Mouse (Mus musculus) frontal cortex, postnatal 25 days (tissue): ENCODE results near the gene Ccdc33.

ENCODE experiments used
- DNase-seq, 2 experiments: peaks; one replicate each; pipeline ENCODE4 v3.0.0; 2022; ENCODE audit warnings: low spot score in 2 of 2

Gene Ccdc33

GRCm38 (mm10) chr9:58118671-58119070 lies at the start of gene Ccdc33:
Gene Ccdc33, minus strand, starts transcription at chr9:58118823.
- DNase-seq = no peak

GRCm38 (mm10) chr9:58165779-58166178 lies 47.2 kb upstream of the Ccdc33 start:
- no peak for DNase-seq

GRCm38 (mm10) chr9:58163146-58163545 lies 44.5 kb upstream of the Ccdc33 start:
- no peak for DNase-seq

GRCm38 (mm10) chr9:58162173-58162572 lies 43.5 kb upstream of the Ccdc33 start:
- no peak for DNase-seq

- no peak for DNase-seq
Observed at GRCm38 (mm10) chr9:58160315-58160714, 41.7 kb upstream of the Ccdc33 start.

DNA sequence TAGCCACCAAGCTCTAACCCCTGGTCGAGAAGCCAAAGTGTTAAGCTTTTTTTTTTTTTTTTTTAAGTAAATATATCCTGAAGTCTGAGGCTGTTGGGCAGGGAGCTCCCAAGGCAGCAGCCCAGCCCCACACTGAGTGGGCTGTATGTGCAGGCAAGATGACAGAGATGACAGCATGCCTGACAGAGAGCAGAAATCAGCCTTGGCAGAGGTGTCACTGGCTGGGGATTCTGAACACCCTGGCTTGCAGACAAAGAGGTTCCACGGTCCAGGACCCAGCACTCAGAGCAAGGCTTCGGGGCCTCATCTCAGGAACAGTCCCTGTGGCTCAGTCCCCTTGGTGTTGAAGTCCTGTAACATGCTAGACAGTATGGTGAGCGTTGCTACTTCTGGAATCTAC lies 41.2 kb upstream of the Ccdc33 start:
- DNase-seq = no peak

- no peak for DNase-seq
Observed at GRCm38 (mm10) chr9:58158541-58159311, 40.1 kb upstream of the Ccdc33 start.

DNA sequence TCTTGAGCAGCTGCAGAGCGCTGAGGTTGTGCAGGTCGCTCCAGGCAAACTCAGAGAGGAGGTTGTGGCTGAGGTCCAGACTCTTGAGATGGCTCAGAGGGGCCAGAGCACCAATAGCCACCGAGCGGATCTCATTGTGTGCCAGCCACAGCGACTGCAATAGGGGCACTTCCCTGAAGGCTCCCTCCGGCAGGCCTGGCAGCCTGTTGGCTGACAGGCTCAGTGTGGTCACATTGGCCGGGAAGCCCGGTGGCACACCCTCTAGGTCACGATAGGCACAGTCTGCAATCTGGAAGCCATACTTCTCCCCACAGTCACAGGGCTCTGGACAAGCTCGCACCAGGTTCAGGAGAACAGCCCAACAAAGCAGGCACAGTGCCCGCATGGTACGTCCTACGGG lies 39.2 kb upstream of the Ccdc33 start:
- DNase-seq = no peak

DNA sequence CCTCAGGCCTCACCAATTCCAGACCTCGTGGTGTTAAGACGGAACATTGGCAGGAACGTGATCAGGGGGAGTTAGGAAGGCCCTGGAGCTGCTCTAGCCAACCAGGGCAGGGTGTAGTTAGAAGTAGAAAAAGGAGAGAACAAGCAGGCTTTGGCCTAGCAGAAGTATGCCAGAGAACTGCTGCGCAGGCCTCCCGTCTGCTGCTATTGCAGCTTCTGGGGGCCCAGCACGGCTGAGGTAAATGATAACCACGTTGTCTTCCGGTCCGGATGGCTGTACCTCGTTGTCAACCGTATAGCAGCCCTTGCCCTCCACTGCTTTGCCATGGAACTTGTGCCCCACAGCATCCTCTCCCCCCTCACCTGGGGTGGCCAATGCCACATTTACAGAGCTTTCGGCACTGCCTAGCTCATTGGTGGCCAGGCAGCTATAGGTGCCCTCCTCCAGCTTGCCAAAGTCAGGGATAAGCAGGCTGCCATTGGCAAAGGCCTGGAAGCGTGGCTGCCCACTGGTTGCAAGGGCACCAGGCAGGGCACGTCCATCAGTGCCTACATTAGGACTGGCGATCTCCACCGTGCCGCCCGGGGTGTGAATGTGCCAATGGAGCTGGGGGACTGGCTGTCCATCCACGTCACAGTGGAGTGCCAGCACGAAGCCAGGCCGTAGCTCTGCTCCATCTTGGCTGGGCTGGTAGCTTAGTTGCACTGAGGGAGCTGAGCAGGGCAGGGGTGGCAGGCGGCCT lies 38.4 kb upstream of the Ccdc33 start:
- DNase-seq = no peak

DNA sequence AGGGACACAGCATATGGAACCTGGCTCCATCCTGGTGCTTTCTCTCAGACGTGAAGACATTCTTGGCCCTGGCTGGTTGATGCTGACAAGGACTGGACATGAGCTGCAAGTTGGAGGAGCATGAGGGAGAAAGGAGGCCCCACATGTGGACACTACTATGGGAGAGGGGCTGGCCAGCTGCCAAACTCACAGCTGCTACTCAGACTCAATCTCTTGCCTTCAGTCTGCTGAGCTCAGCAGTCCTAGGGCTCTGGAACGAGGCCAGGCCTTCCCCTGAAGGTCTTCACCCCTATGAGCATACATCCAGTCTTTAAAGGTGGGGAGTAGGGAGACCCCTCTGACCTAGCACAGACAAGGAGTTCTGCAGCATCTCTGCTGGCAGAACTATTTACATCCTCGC lies 36.7 kb upstream of the Ccdc33 start:
- no peak for DNase-seq

DNA sequence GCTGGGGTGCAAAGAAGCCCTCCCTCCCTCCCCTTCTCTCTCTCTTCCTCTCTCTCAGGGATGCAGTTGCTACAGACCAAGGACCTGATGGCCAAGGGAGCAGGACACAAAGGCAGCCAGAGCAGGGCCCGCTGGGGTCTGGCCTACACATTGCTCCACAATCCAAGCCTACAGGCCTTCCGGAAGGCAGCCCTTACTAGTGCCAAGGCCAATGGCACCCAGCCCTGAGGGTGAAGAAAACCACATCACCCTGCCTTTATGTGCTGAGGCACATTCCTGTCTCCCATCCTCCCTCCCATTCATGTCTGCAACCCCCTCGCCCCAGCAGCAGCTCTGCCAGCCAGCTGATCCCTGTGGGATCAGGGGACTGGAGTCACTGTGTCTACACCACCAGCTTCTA lies 34.5 kb upstream of the Ccdc33 start:
- DNase-seq = no peak

DNA sequence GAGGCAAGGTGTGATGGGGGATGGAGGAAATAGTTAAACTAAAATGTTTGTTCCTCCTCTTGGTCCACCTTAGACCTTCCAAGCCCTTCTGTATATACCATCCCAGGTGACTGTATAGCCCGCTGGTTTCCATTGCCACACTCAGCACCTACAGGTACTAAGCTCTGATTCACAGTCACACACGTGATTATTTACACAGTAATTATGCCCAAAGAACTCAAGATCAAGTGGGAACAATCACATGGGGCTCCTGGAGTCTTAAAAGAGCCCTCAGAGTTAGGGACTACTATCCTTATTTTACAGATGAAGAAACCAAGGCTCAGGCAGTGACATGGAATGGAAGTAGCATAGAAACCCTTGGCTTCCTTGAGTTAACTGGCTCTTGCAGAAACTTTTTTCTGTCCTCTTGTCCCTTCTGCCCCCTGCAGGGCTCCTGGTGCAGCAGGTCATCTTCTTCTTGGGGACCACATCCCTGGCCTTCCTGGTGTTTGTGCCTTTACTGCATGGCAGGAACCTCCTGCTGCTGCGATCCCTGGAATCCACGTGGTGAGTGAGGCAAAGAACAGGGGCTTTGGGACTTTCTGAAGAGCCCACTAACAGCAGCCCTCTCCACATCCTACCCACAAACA lies 32.2 kb upstream of the Ccdc33 start:
- no peak for DNase-seq

GRCm38 (mm10) chr9:58148806-58149205 lies 30.2 kb upstream of the Ccdc33 start:
- DNase-seq = no peak

- DNase-seq = no peak
Observed at GRCm38 (mm10) chr9:58145417-58145816, 26.8 kb upstream of the Ccdc33 start.

GRCm38 (mm10) chr9:58144664-58145063 lies 26.0 kb upstream of the Ccdc33 start:
- no peak for DNase-seq

GRCm38 (mm10) chr9:58143419-58143818 lies 24.8 kb upstream of the Ccdc33 start:
- no peak for DNase-seq

DNA sequence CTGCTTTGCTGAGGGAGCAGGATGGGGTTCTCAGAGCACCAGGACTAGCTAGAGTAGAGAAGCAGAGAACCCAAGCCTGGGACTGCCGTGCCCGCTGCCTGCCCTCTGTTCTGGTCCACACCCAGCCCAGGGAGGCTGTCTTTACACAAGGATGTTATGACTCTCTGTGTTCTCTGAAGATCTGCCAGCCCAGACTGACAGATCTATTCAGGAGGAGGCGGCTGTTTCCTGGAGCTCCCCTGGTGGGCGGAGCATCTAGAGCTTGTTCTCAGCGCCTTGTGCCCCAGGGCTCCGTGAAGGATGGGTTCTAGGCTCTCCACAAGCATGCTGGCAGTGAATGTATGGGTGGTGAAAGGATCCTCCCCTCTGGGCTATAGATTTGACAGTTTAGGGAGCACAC lies 21.3 kb upstream of the Ccdc33 start:
- peak in 1 of 2 experiments; percentile 28 for DNase-seq

DNA sequence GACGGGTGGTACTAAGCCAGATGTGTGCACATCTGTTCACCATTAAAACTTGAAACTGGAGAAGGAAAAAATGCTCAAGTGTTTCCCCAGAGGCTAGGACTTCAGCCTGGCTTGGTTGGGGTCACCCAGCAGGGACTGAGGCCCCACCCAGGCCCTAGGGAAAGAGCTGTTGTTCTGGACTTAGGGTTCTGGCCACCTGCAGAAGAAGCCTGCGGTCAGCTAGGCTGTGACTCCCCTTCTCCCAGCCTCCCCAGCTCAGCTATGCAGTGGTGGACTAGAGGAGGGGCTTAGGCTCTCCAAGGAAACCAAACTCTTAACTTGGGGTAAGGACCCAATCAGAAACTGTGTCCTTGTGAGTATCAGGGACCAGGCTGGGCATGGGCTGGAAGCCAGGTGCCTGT lies 17.3 kb upstream of the Ccdc33 start:
- no peak for DNase-seq

DNA sequence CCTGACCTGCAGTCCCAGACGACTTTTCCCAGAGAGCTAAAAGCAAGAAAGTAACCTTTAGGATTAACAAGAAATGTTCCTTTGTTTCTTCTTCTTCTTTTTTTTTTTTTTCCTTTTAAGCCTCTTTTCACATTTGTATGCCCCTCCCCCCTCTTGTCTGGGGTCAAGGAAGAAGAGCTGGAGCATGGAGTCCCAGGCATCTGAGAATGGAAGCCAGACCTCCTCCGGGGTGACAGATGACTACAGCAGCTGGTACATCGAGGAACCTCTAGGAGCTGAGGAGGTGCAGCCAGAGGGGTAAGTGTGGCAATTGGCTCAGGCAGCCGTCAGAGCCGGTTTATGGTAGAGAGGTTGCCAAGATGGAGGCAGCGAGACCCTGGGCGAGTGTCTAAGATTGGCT lies 16.3 kb upstream of the Ccdc33 start:
- no peak for DNase-seq

DNA sequence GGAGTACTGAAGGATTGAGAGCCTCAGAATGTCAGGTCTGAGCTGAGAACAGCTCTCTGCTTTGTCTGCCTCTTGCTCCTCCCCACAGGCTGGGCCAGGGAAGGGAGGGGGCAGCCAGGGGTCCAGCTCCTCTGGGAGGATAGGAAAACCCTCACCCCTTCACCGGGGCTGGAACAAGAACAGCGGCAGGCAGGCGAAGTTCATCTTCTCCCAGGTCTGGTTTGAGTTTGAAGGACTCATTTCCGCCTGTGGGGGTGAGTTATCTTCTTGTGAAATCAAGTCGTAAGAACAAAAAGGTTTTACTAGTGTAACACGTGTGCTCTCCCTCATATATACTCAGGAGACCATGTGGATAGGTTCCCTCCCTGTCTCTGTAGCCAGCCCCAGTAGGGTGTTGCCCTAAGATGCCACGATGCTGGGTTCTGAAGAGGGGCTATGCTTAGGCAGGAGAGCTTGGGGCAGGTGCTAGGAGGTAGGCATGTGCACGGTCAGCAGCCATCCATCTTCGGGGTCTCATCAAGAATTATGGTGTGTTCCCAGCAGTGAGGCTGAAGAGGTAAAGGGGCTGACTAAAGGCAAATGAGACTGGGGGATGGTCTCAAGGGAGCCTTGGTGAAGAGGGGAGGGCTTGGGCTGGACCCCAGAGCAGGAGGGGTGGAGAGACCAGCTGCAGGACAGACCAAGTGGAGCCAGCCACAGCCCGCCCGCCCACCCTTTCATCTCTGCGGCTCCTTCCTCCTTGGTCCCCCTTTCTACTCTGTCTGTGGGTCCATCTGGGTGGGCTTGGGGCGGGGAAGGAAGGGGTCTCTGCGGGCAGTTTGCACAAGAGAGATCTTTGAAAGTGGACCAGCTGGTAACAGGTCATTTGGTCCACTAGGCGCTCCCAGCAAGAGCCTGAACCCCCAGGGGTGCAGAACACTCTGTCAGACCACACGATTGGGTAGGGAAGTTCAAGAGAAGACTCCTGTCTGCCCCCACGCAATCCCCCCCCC lies 15.6 kb upstream of the Ccdc33 start:
- DNase-seq = no peak

DNA sequence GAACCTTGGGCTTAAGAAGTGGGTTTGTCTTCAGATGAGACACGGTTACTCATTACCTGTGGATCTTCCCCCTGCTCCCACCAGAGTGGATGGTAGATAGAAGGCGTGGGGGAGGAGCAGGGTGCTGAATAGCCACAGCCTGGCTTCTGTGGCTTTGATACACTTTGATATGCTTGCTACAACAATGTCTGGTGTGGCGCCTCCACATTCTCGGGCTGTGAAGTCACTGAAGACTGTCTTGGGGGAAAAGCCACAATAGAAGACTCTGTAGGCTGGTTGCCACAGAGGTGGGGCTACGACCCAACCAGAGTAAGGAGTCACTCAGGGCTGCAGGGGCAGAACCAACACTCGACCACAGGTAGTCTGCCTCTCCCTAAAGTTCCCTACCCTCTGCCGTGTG lies 13.1 kb upstream of the Ccdc33 start:
- no peak for DNase-seq

DNA sequence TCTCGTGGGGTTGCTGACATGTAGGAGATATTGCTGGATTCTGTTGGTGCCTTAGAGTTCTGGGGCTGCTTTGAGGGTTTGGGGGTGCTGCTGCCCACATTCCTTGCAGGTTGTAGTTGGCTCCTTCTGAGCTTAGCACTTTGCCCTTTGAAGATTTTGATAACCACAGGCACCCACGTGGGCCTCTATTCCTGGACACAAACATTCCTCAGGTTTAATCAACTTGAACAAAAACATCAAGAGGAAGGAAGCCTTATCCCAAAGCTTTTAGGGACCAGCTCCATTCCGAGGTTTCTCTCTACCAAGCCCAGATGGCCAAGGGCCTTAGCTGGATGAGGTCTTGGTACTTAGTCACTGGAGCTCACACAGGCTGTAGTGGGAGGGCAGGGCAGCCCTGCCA lies 12.3 kb upstream of the Ccdc33 start:
- DNase-seq = no peak
